In genomic region chr3:100932077-100932944, GRCm38 (mm10) we compare ENCODE assay signal across 10 mouse cellular contexts. TPM values are rescaled to one million over a fixed set of nuclear protein-coding genes. Genes with fewer than 3 reads are reported as not detected.
A peak's percentile ranks its signal among the peaks of the same experiment; 100 is the strongest.
DNase-seq lines count a peak whose midpoint lies in the region; ATAC-seq and TF ChIP-seq lines count a peak whose summit lies in the region.
"Had no signal": no experiment of that assay in that cellular context is flagged by ENCODE, and none has a peak within 500 bp of the region (broad histone marks: within the 10 kb centered on the region; RNA-seq: fewer than 3 reads in every experiment).

No protein-coding gene starts in this region.

- WGBS in liver, embryonic 14.5 days (ENCODE audit: insufficient replicate concordance): 54% methylated on average over 11 of the region's 11 CpGs

- peak; percentile 19 to 27 for DNase-seq in heart, postnatal 14 days
- no peak for DNase-seq in heart, adult 8-10 months (ENCODE audit: low spot score)
- peak; percentile 29 for DNase-seq in testis, postnatal 14 days (ENCODE audit: low spot score)
- no peak for DNase-seq in testis, postnatal 10 days (ENCODE audit: low spot score)
- DNase-seq in liver, embryonic 14.5 days (ENCODE audit: low read depth in 3 of 3, low spot score in 3 of 3): no peak
- DNase-seq in cerebellum, adult 11 months: no peak
- no peak for DNase-seq in urinary bladder, postnatal 14 days (ENCODE audit: low spot score)
- DNase-seq in layer of hippocampus, postnatal 14 days (ENCODE audit: low spot score in 2 of 2): no peak

- no peak for TF ChIP-seq EP300 in liver, embryonic 14.5 days (IDR thresholded peaks at IDR 0.05; ENCODE audit: low read depth)

- no peaks in the 10 kb centered on the region for H3K27me3 ChIP-seq in liver, embryonic 14.5 days (ENCODE audit: control insufficient read depth, insufficient read depth, low read length)
- H3K27me3 ChIP-seq: lung, embryonic 15.5 days had no signal

- no peaks in the 10 kb centered on the region for H3K36me3 ChIP-seq in liver, embryonic 14.5 days (replicated peaks; ENCODE audit: control insufficient read depth, insufficient read depth, low read depth)

- TF ChIP-seq CTCF in liver, embryonic 14.5 days (IDR thresholded peaks at IDR 0.05; ENCODE audit: low read depth): peak; percentile 42

- H3K27ac ChIP-seq in liver, embryonic 14.5 days: no peak overlapping the region
- H3K27ac ChIP-seq: lung, embryonic 15.5 days had no signal

- H3K4me3 ChIP-seq in liver, embryonic 14.5 days (ENCODE audit: insufficient read depth in 1 of 2, low read depth in 2 of 2, low read length in 2 of 2): no peak overlapping the region
- H3K4me3 ChIP-seq: erythroblast, embryonic 14.5 days; lung, embryonic 15.5 days had no signal

- H3K4me2 ChIP-seq in liver, embryonic 14.5 days (ENCODE audit: low read depth): no peak overlapping the region
- H3K4me2 ChIP-seq: lung, embryonic 15.5 days had no signal

- H3K9ac ChIP-seq in liver, embryonic 14.5 days (replicated peaks): no peak overlapping the region
- H3K9ac ChIP-seq: lung, embryonic 15.5 days had no signal

- H3K9me3 ChIP-seq in liver, embryonic 14.5 days (ENCODE audit: control insufficient read depth, low read length): no peaks in the 10 kb centered on the region
- H3K9me3 ChIP-seq: lung, embryonic 15.5 days had no signal

- no peak for ATAC-seq in liver, embryonic 14.5 days (ENCODE audit: insufficient read depth)

- intact Hi-C loops in heart, postnatal 14 days (cut with DNase I): no loop called here

- peaks cover 0 to 2% of the 10 kb centered on the region in 2 experiments; a peak in 1 of 4 replicates for H3K4me1 ChIP-seq in liver, embryonic 14.5 days (replicated peaks; ENCODE audit: control insufficient read depth in 2 of 2, insufficient read depth in 2 of 2, low read length in 1 of 2)
- H3K4me1 ChIP-seq: lung, embryonic 15.5 days had no signal

RNA-seq across cellular contexts. Expression of gene Trim45, which starts 10.3 kb away (rescaled TPM):
- total RNA-seq in heart, postnatal 14 days (2021): 10 to 100 TPM in 1 of 2 experiments, 1 to 10 TPM in 1; 9.1 to 10.4 TPM
- 10 to 100 TPM; 10.1 to 13.1 (median 10.8) TPM for total RNA-seq in heart, adult 8-10 months (2022)
- polyA plus RNA-seq in liver, embryonic 14.5 days (2012; rRNA removed): 0.79 and 0.88 TPM in 2 replicates
- polyA plus RNA-seq in liver, embryonic 14.5 days (2014; fragmentation: Nextera tagmentation; extraction: Ambion mirVana): 0.43 and 0.56 TPM in 2 replicates
- total RNA-seq in layer of hippocampus, postnatal 14 days (2021): 1 to 10 TPM; 8.1 to 9.8 TPM

RNA-seq across cellular contexts. Expression of gene Ttf2, which starts 37.2 kb away (rescaled TPM):
- total RNA-seq in heart, postnatal 14 days (2021): 1 to 10 TPM; 3.4 to 3.9 TPM
- total RNA-seq in heart, adult 8-10 months (2022): 1 to 10 TPM; 2.1 to 2.8 (median 2.5) TPM
- 4.3 and 6.8 TPM in 2 replicates for polyA plus RNA-seq in liver, embryonic 14.5 days (2012; rRNA removed)
- 6.8 and 7.0 TPM in 2 replicates for polyA plus RNA-seq in liver, embryonic 14.5 days (2014; fragmentation: Nextera tagmentation; extraction: Ambion mirVana)
- total RNA-seq in layer of hippocampus, postnatal 14 days (2021): 1 to 10 TPM; 1.5 to 2.2 TPM

Comparison
In these comparisons a context has a peak if more than half of its experiments do, and no peak if none do; other contexts are left out.
1. DNase-seq: peak in heart, postnatal 14 days (2 of 2) and testis, postnatal 14 days (single experiment); none in heart, adult 8-10 months (single experiment), testis, postnatal 10 days (single experiment), liver, embryonic 14.5 days (0 of 3), cerebellum, adult 11 months (single experiment), urinary bladder, postnatal 14 days (single experiment) and layer of hippocampus, postnatal 14 days (0 of 2).